8 mouse cellular contexts compared by ENCODE assay signal in the genomic region with DNA sequence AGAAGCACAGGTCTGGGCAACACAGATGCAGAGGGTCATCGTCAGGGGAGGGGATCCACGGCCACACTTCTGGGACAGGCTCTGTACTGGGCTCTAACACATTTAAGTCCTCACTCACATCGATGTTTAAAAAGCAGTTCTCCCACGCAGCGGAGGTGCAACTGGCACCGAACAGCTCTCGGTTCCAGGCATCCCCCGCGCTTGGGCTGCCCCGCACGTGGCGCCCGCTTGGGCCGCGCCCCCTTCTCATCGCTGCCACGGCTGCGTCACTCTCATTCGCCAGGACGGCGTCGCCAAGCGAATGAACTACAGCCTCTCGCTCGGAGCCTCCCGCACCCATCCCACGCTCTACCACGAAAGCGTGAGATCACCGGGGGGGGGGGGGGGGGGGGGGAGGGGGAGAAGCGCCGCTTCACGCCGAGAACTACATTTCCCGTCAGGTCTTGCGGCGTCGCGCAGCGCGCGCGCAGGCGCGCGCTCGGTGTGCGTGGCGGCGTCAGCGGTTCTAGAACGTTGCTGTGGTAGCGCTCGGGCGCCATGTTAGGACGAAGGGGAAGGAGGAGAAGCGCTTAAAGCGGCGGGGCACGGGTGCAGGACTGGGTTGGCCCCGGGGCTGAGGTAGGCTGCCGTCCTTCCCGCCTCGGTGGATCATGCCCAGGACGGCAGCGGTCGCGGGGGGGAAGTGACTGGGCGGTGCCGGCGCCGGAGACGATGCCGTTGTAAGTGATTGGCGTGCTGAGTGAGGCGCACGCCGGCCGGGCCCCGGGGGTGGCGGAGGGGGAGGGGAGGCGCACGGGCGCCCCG. TPM values are rescaled to one million over a fixed set of nuclear protein-coding genes. Genes with fewer than 3 reads are reported as not detected.
DNase-seq lines count a peak whose midpoint lies in the region; ATAC-seq and TF ChIP-seq lines count a peak whose summit lies in the region.

Gene Papola (plus strand): TSS at position 499 of the 804 bp plus-strand sequence.

- peak; percentile 87 for ATAC-seq in heart, embryonic 11.5 days (replicated peaks; ENCODE audit: insufficient number of reproducible peaks, low FRiP score, low TSS enrichment)
- peak; percentile 95 for ATAC-seq in kidney, embryonic 16.5 days (ENCODE audit: low FRiP score, low TSS enrichment)

- H3K4me1 ChIP-seq in erythroblast, embryonic 14.5 days (ENCODE audit: control insufficient read depth), result peaks cover 37% of the 10 kb centered on the region
- H3K4me1 ChIP-seq in heart, embryonic 11.5 days (ENCODE audit: control insufficient read depth, insufficient read depth, low read length), result peaks cover 11% of the 10 kb centered on the region
- peaks cover 18% of the 10 kb centered on the region for H3K4me1 ChIP-seq in kidney, embryonic 16.5 days (ENCODE audit: insufficient read depth, low read length)
- H3K4me1 ChIP-seq in liver, adult 2 months (ENCODE audit: control insufficient read depth, insufficient read depth, low read length), result peaks cover 15% of the 10 kb centered on the region

- peak within 1 kb of the TSS; percentile 97 for H3K9ac ChIP-seq in heart, embryonic 11.5 days (ENCODE audit: low read depth, low read length)
- peak within 1 kb of the TSS; percentile 95 for H3K9ac ChIP-seq in kidney, embryonic 16.5 days (replicated peaks; ENCODE audit: low read length)
- peak within 1 kb of the TSS; percentile 95 for H3K9ac ChIP-seq in liver, adult 2 months (ENCODE audit: low read depth, low read length)

- peaks cover 43% of the 10 kb centered on the region for H3K79me3 ChIP-seq in C2C12 (ENCODE audit: low read depth)

- TF ChIP-seq POLR2A in brain, embryonic 14.5 days (IDR thresholded peaks at IDR 0.05; ENCODE audit: borderline replicate concordance, extremely low read depth, insufficient read depth, insufficient read length, poor library complexity, severe bottlenecking), result peak; percentile 75; the same call in 1 of the 2 replicates
- TF ChIP-seq POLR2A in liver, adult 2 months (IDR thresholded peaks at IDR 0.05; ENCODE audit: extremely low read depth, insufficient read depth, low read length), result peak; percentile 73
- TF ChIP-seq POLR2A in myocyte (IDR thresholded peaks at IDR 0.05; ENCODE audit: insufficient read length, low read depth), result peak; percentile 56

- DNase-seq in brain, embryonic 14.5 days (ENCODE audit: low read depth), result peak; percentile 98
- DNase-seq in liver, adult 2 months (ENCODE audit: extremely low read depth, low read depth, low spot score), result peak; percentile 79
- DNase-seq in splenic B cell, adult 2 months (ENCODE audit: low read depth, low spot score), result peak; percentile 95

- TF ChIP-seq CTCF in C2C12 (IDR thresholded peaks at IDR 0.05; ENCODE audit: control insufficient read depth, insufficient read depth, insufficient read length), result no peak
- TF ChIP-seq CTCF in brain, embryonic 14.5 days (IDR thresholded peaks at IDR 0.05; ENCODE audit: borderline replicate concordance, extremely low read depth, insufficient read depth, insufficient read length), result no peak
- no peak for TF ChIP-seq CTCF in liver, adult 2 months (IDR thresholded peaks at IDR 0.05; ENCODE audit: low read depth, low read length)

- peak within 1 kb of the TSS; percentile 98 for H3K27ac ChIP-seq in heart, embryonic 11.5 days (ENCODE audit: low read depth, low read length)
- H3K27ac ChIP-seq in kidney, embryonic 16.5 days (ENCODE audit: low read length), result peak within 1 kb of the TSS; percentile 98
- peak within 1 kb of the TSS; percentile 88 for H3K27ac ChIP-seq in liver, adult 2 months (replicated peaks; ENCODE audit: insufficient read depth, low read depth, low read length)

- H3K4me3 ChIP-seq in C2C12 (ENCODE audit: insufficient read depth, poor library complexity, severe bottlenecking), result peak within 1 kb of the TSS; percentile 76
- H3K4me3 ChIP-seq in erythroblast, embryonic 14.5 days (replicated peaks), result peak within 1 kb of the TSS; percentile 95
- peak within 1 kb of the TSS; percentile 96 for H3K4me3 ChIP-seq in heart, embryonic 11.5 days (ENCODE audit: low read depth, low read length)
- H3K4me3 ChIP-seq in kidney, embryonic 16.5 days (ENCODE audit: low read length), result peak within 1 kb of the TSS; percentile 84
- H3K4me3 ChIP-seq in liver, adult 2 months (ENCODE audit: insufficient read depth, low read depth, low read length), result peak within 1 kb of the TSS; percentile 91
- peak within 1 kb of the TSS; percentile 83 for H3K4me3 ChIP-seq in myocyte

- under 1% methylated on average over 61 of the region's 85 CpGs for WGBS in heart, embryonic 11.5 days (ENCODE audit: insufficient replicate concordance)
- under 1% methylated on average over 72 of the region's 85 CpGs for WGBS in kidney, embryonic 16.5 days
- under 1% methylated on average over 77 of the region's 85 CpGs for WGBS in liver, adult 2 months

- H3ac ChIP-seq in C2C12 (ENCODE audit: control insufficient read depth, insufficient read length, low read depth) (peak within 1 kb of the TSS; percentile 95), myocyte (ENCODE audit: control insufficient read depth, insufficient read length) (peak within 1 kb of the TSS; percentile 73)

- H3K9me3 ChIP-seq in erythroblast, embryonic 14.5 days (ENCODE audit: control insufficient read depth, low read length), result no peaks in the 10 kb centered on the region
- H3K9me3 ChIP-seq in heart, embryonic 11.5 days (replicated peaks; ENCODE audit: control insufficient read depth, low read length), result no peaks in the 10 kb centered on the region
- H3K9me3 ChIP-seq in kidney, embryonic 16.5 days (ENCODE audit: low read length), result no peaks in the 10 kb centered on the region

- H3K27me3 ChIP-seq in C2C12 (ENCODE audit: control insufficient read depth, insufficient read depth, insufficient read length), result no peaks in the 10 kb centered on the region
- no peaks in the 10 kb centered on the region for H3K27me3 ChIP-seq in erythroblast, embryonic 14.5 days (ENCODE audit: control insufficient read depth)
- H3K27me3 ChIP-seq in heart, embryonic 11.5 days (ENCODE audit: control insufficient read depth, insufficient read depth, low read length), result no peaks in the 10 kb centered on the region
- H3K27me3 ChIP-seq in kidney, embryonic 16.5 days (ENCODE audit: insufficient read depth, low read length), result no peaks in the 10 kb centered on the region
- H3K27me3 ChIP-seq in liver, adult 2 months (ENCODE audit: control insufficient read depth, insufficient read depth, low read length), result no peaks in the 10 kb centered on the region
- no peaks in the 10 kb centered on the region for H3K27me3 ChIP-seq in myocyte (ENCODE audit: control insufficient read depth, insufficient read depth, insufficient read length)
- no peaks in the 10 kb centered on the region for H3K27me3 ChIP-seq in splenic B cell, adult 2 months (ENCODE audit: control insufficient read depth, insufficient read depth, low read length, poor library complexity, severe bottlenecking)

- H3K36me3 ChIP-seq in C2C12 (ENCODE audit: control insufficient read depth, insufficient read depth) (peaks cover 13% of the 10 kb centered on the region), myocyte (ENCODE audit: control insufficient read depth, insufficient read depth) (no peaks in the 10 kb centered on the region)
- H3K36me3 ChIP-seq in erythroblast, embryonic 14.5 days (ENCODE audit: control insufficient read depth), result peaks cover 26% of the 10 kb centered on the region
- no peaks in the 10 kb centered on the region for H3K36me3 ChIP-seq in heart, embryonic 11.5 days (ENCODE audit: control insufficient read depth, insufficient read depth, low read length)
- H3K36me3 ChIP-seq in kidney, embryonic 16.5 days (ENCODE audit: insufficient read depth, low read length), result 0 out of 2 replicates have a peak, but pooled peaks cover 2% of the 10 kb centered on the region
- H3K36me3 ChIP-seq in liver, adult 2 months (ENCODE audit: control insufficient read depth, insufficient read depth, low read length), result no peaks in the 10 kb centered on the region
- H3K36me3 ChIP-seq in splenic B cell, adult 2 months (ENCODE audit: control insufficient read depth, insufficient read depth, low read length, poor library complexity, severe bottlenecking), result peaks cover 3% of the 10 kb centered on the region; the same call in 1 of the 2 replicates

- peaks cover 48% of the 10 kb centered on the region for H3K79me2 ChIP-seq in C2C12 (ENCODE audit: control insufficient read depth, insufficient read depth)
- H3K79me2 ChIP-seq in liver, adult 2 months (ENCODE audit: control insufficient read depth, insufficient read depth, low read length), result peaks cover 20% of the 10 kb centered on the region
- H3K79me2 ChIP-seq in myocyte (ENCODE audit: control insufficient read depth, insufficient read depth), result peaks cover 45% of the 10 kb centered on the region

- peak within 1 kb of the TSS; percentile 92 for H3K4me2 ChIP-seq in heart, embryonic 11.5 days
- H3K4me2 ChIP-seq in kidney, embryonic 16.5 days (replicated peaks; ENCODE audit: low read depth, low read length), result peak within 1 kb of the TSS; percentile 86
- H3K4me2 ChIP-seq in myocyte (ENCODE audit: low read depth), result peak within 1 kb of the TSS; percentile 99

TF ChIP-seq in C2C12, 6 proteins besides CTCF, POLR2A, EP300 and RAD21:
- TF ChIP-seq USF1 (IDR thresholded peaks at IDR 0.05; ENCODE audit: low read depth) (peak; percentile 35), MAX (IDR thresholded peaks at IDR 0.05) (peak; percentile 96), MYOD1 (IDR thresholded peaks at IDR 0.05; ENCODE audit: control insufficient read depth, insufficient read length, low read depth) (no peak)

TF ChIP-seq in myocyte, 11 proteins besides CTCF, POLR2A, EP300 and RAD21 (continues in another document):
- peak; percentile 69 for TF ChIP-seq POLR2AphosphoS2 (IDR thresholded peaks at IDR 0.05; ENCODE audit: insufficient read length, low read depth)
- no peak for TF ChIP-seq MYOG (IDR thresholded peaks at IDR 0.05; ENCODE audit: control insufficient read depth in 1 of 3, insufficient read depth in 1 of 3, insufficient read length in 2 of 3, low read depth in 2 of 3)
- TF ChIP-seq USF1 (IDR thresholded peaks at IDR 0.05; ENCODE audit: low read depth), result peak; percentile 29
- peak; percentile 26 for TF ChIP-seq MAX (IDR thresholded peaks at IDR 0.05; ENCODE audit: low read depth)
- TF ChIP-seq SRF (IDR thresholded peaks at IDR 0.05; ENCODE audit: control insufficient read depth, insufficient read length, low read depth), result no peak
- no peak for TF ChIP-seq TCF12 (IDR thresholded peaks at IDR 0.05; ENCODE audit: insufficient read depth, poor library complexity, severe bottlenecking)
- peak in 1 of 3 experiments; percentile 3 for TF ChIP-seq MYOD1 (IDR thresholded peaks at IDR 0.05; ENCODE audit: control insufficient read depth in 1 of 3, insufficient read length in 2 of 3, low read depth in 2 of 3)

RNA-seq across cellular contexts. Expression of gene Papola, which starts in this region (rescaled TPM):
- polyA plus RNA-seq in C2C12 (2012; fragmentation: generic; extraction: Trizol) (72.7 TPM), myocyte (2012; fragmentation: generic; extraction: Trizol) (78.6 TPM)
- polyA plus RNA-seq in brain, embryonic 14.5 days (2012; rRNA removed), result 165 and 186 TPM in 2 replicates
- 8.4 and 14.5 TPM in 2 replicates for polyA plus RNA-seq in erythroblast, embryonic 14.5 days (2012)
- 136 and 148 TPM in 2 replicates for polyA plus RNA-seq in heart, embryonic 11.5 days (2014; fragmentation: Nextera tagmentation; extraction: Ambion mirVana)
- polyA plus RNA-seq in kidney, embryonic 16.5 days (2015; fragmentation: Nextera tagmentation; extraction: Ambion mirVana), result 191 and 197 TPM in 2 replicates
- total RNA-seq in liver, adult 2 months (2014; rRNA removed), result 65.0 and 68.4 TPM in 2 replicates
- 40.0 and 42.0 TPM in 2 replicates for polyA plus RNA-seq in liver, adult 2 months (2012; rRNA removed)

Comparison
In these comparisons a context has a peak if more than half of its experiments do, and no peak if none do; other contexts are left out.
1. Peak in every context shown above with its lines: DNase-seq, ATAC-seq, H3K4me3 ChIP-seq and H3K27ac ChIP-seq.